Mouse (Mus musculus): ENCODE measurements around the gene Prkcd.
A peak's percentile ranks its signal among the peaks of the same experiment; 100 is the strongest.

Gene Prkcd

GRCm38 (mm10) chr14:30634418-30634817, 8.4 kb upstream of the Prkcd start:
- DNase-seq = no peak

GRCm38 (mm10) chr14:30633708-30634107, 7.7 kb upstream of the Prkcd start:
- DNase-seq = no peak

- DNase-seq = no peak
Measured at GRCm38 (mm10) chr14:30631834-30632233, 5.8 kb upstream of the Prkcd start.

- DNase-seq = peak in 1 of 2 experiments; percentile 35
Measured at GRCm38 (mm10) chr14:30630811-30631576, 5.0 kb upstream of the Prkcd start.

- DNase-seq = no peak
Measured at GRCm38 (mm10) chr14:30629839-30630238, 3.8 kb upstream of the Prkcd start.

GRCm38 (mm10) chr14:30628235-30628634, 2.2 kb upstream of the Prkcd start:
- no peak for DNase-seq

- no peak for DNase-seq
Measured at GRCm38 (mm10) chr14:30626756-30627742, 1.0 kb upstream of the Prkcd start.

- no peak for DNase-seq
Measured at GRCm38 (mm10) chr14:30625131-30625807, 741 bp downstream of the Prkcd start.

GRCm38 (mm10) chr14:30624277-30624721, 1.7 kb downstream of the Prkcd start:
- no peak for DNase-seq

GRCm38 (mm10) chr14:30622556-30622955, 3.5 kb downstream of the Prkcd start:
- no peak for DNase-seq

- DNase-seq = peak; percentile 25 to 46
Measured at GRCm38 (mm10) chr14:30622130-30622529, 3.9 kb downstream of the Prkcd start.

GRCm38 (mm10) chr14:30619982-30620578, 5.9 kb downstream of the Prkcd start:
- DNase-seq = peak; percentile 40 to 57

- DNase-seq = no peak
Measured at GRCm38 (mm10) chr14:30618746-30619275, 7.2 kb downstream of the Prkcd start.

GRCm38 (mm10) chr14:30616751-30617150, 9.3 kb downstream of the Prkcd start:
- DNase-seq = no peak

- DNase-seq = no peak
Measured at GRCm38 (mm10) chr14:30612962-30613715, 12.9 kb downstream of the Prkcd start.

- DNase-seq = peak; percentile 59 to 72
Measured at GRCm38 (mm10) chr14:30612523-30612922, 13.5 kb downstream of the Prkcd start.

- DNase-seq = no peak
Measured at GRCm38 (mm10) chr14:30610940-30611339, 15.1 kb downstream of the Prkcd start.

GRCm38 (mm10) chr14:30610304-30610703, 15.7 kb downstream of the Prkcd start:
- DNase-seq = no peak

- DNase-seq = no peak
Measured at GRCm38 (mm10) chr14:30609499-30609898, 16.5 kb downstream of the Prkcd start.

- DNase-seq = no peak
Measured at GRCm38 (mm10) chr14:30608176-30608575, 17.8 kb downstream of the Prkcd start.

- no peak for DNase-seq
Measured at GRCm38 (mm10) chr14:30607696-30608095, 18.3 kb downstream of the Prkcd start.

GRCm38 (mm10) chr14:30606817-30607216, 19.2 kb downstream of the Prkcd start:
- no peak for DNase-seq

All from cerebellum, adult 18-20 months (tissue).